Mouse (Mus musculus) myocyte (in vitro differentiated cells): ENCODE data around the gene Kif24. TPM values are rescaled to one million over a fixed set of nuclear protein-coding genes. Genes with fewer than 3 reads are reported as not detected.

Experiments
- H3K27me3 ChIP-seq: one replicate; pipeline ENCODE4 v1.6.1; 2011; ENCODE audit not compliant: control insufficient read depth, insufficient read depth, insufficient read length
- H3K36me3 ChIP-seq: one replicate; pipeline ENCODE4 v1.6.1; 2011; ENCODE audit not compliant: control insufficient read depth, insufficient read depth
- H3K4me2 ChIP-seq: one replicate; pipeline ENCODE4 v1.6.1; 2011; ENCODE audit warnings: low read depth, control low read depth
- H3K4me3 ChIP-seq: one replicate; pipeline ENCODE4 v1.5.1; 2011; ENCODE audit warnings: mild to moderate bottlenecking, control low read depth, moderate library complexity
- H3K79me2 ChIP-seq: one replicate; pipeline ENCODE4 v1.6.1; 2011; ENCODE audit not compliant: control insufficient read depth, insufficient read depth
- H3ac ChIP-seq: one replicate; pipeline ENCODE4 v1.6.1; 2011; ENCODE audit not compliant: control insufficient read depth, insufficient read length
- CEBPB ChIP-seq: IDR thresholded peaks from 2 replicates; pipeline ENCODE4 v1.6.1; 2011; ENCODE audit warnings: mild to moderate bottlenecking, moderate library complexity; ENCODE audit not compliant: poor library complexity, insufficient read depth, severe bottlenecking
- E2F4 ChIP-seq: IDR thresholded peaks from one replicate; pipeline ENCODE4 v1.6.1; 2011; ENCODE audit warnings: mild to moderate bottlenecking, control low read depth, moderate library complexity; ENCODE audit not compliant: insufficient read depth
- MAX ChIP-seq: IDR thresholded peaks from one replicate; pipeline ENCODE4 v1.6.1; 2011; ENCODE audit warnings: low read depth, mild to moderate bottlenecking, control low read depth
- MYOD1 ChIP-seq, 3 experiments: IDR thresholded peaks; one replicate each; pipeline ENCODE4 v1.6.1; 2011; ENCODE audit warnings: control low read depth in 2 of 3, low read depth in 2 of 3, mild to moderate bottlenecking in 2 of 3, moderate library complexity in 1 of 3; ENCODE audit not compliant: insufficient read length in 2 of 3, control insufficient read depth in 1 of 3
- MYOG ChIP-seq, 3 experiments: IDR thresholded peaks; one replicate each; pipeline ENCODE4 v1.6.1; 2011; ENCODE audit warnings: control low read depth in 2 of 3, low read depth in 2 of 3, mild to moderate bottlenecking in 2 of 3; ENCODE audit not compliant: insufficient read length in 2 of 3, control insufficient read depth in 1 of 3, insufficient read depth in 1 of 3
- POLR2A ChIP-seq: IDR thresholded peaks from one replicate; pipeline ENCODE4 v1.6.1; 2011; ENCODE audit warnings: low read depth, mild to moderate bottlenecking, control low read depth, moderate library complexity; ENCODE audit not compliant: insufficient read length
- POLR2AphosphoS2 ChIP-seq: IDR thresholded peaks from one replicate; pipeline ENCODE4 v1.6.1; 2011; ENCODE audit warnings: low read depth, control low read depth; ENCODE audit not compliant: insufficient read length
- REST ChIP-seq: IDR thresholded peaks from one replicate; pipeline ENCODE4 v1.6.1; 2011; ENCODE audit warnings: mild to moderate bottlenecking, control low read depth, moderate library complexity; ENCODE audit not compliant: insufficient read depth, insufficient read length
- SRF ChIP-seq: IDR thresholded peaks from one replicate; pipeline ENCODE4 v1.6.1; 2011; ENCODE audit warnings: low read depth; ENCODE audit not compliant: control insufficient read depth, insufficient read length
- TCF12 ChIP-seq: IDR thresholded peaks from one replicate; pipeline ENCODE4 v1.6.1; 2011; ENCODE audit warnings: mild to moderate bottlenecking, control low read depth; ENCODE audit not compliant: poor library complexity, insufficient read depth, severe bottlenecking
- TCF3 ChIP-seq: IDR thresholded peaks from one replicate; pipeline ENCODE4 v1.6.1; 2011; ENCODE audit warnings: low read depth, control low read depth; ENCODE audit not compliant: insufficient read length
- USF1 ChIP-seq: IDR thresholded peaks from one replicate; pipeline ENCODE4 v1.6.1; 2011; ENCODE audit warnings: low read depth, mild to moderate bottlenecking, control low read depth, moderate library complexity
- polyA plus RNA-seq: library from polyadenylated mRNA; unstranded; fragments of >200 nt; fragmentation: generic; extraction: Trizol; gene quantifications from one replicate; pipeline ENCODE4 v1.2.1, GENCODE M21; 2012; ENCODE audit warnings: missing spikeins

The Kif24 gene
- polyA plus RNA-seq, 1 experiment = 7.2 TPM

DNA sequence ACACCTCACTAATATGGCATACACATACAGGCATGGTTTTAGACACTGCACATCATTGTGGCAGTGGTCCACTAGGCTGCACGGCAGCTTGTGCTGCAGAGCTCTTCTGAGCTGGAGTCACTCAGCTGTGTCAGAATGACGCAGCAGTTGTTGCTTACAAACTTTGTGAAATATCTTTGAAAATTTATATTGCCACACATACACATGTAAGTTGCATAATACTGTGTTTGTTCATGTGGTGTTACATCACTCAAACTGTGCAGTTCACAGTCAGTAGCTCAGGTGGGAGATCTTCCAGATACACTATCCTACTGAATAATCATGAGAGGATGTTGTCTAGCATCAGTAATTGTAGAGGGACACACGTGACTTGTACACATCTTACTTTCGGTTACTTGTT lies 96.5 kb downstream of the Kif24 start:
- no peak for TF ChIP-seq MYOG (IDR thresholded peaks at IDR 0.05; ENCODE audit: control insufficient read depth in 1 of 3, insufficient read depth in 1 of 3, insufficient read length in 2 of 3, low read depth in 2 of 3)
- no peak for TF ChIP-seq USF1
- TF ChIP-seq SRF = no peak
- TF ChIP-seq POLR2AphosphoS2 = no peak
- no peak for TF ChIP-seq REST
- Histone ChIP-seq H3K27me3 (no peaks in the 10 kb centered on the region), H3K4me2 (no peak overlapping the region), H3K79me2 (peaks cover 60% of the 10 kb centered on the region), H3K36me3 (peaks cover 12% of the 10 kb centered on the region), H3K4me3 (no peak overlapping the region), H3ac (no peak overlapping the region)

DNA sequence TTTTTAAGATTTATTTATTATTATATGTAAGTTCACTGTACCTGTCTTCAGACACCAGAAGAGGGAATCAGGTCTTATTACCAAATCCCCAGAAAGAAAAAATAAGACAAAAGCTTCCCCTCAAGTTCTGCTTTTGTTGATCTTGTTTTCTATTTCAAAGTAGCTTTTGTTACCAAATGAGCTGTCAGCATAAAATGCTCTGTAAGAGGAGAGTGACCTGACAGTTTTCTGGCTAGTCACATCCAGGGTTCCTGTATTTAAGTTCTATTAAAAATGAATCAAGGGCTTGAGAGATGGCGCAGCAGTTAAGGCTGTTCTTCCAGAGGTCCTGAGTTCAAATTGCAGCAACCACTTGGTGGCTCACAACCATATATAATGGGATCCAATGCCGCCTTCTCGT lies 103.6 kb downstream of the Kif24 start:
- no peak for TF ChIP-seq USF1
- TF ChIP-seq SRF = no peak
- no peak for TF ChIP-seq E2F4
- TF ChIP-seq MYOD1 (IDR thresholded peaks at IDR 0.05; ENCODE audit: control insufficient read depth in 1 of 3, insufficient read length in 2 of 3, low read depth in 2 of 3) = no peak
- no peak for TF ChIP-seq TCF12
- no peak for TF ChIP-seq MYOG (IDR thresholded peaks at IDR 0.05; ENCODE audit: control insufficient read depth in 1 of 3, insufficient read depth in 1 of 3, insufficient read length in 2 of 3, low read depth in 2 of 3)
- no peak for TF ChIP-seq POLR2AphosphoS2
- TF ChIP-seq CEBPB = no peak
- TF ChIP-seq REST = no peak
- TF ChIP-seq POLR2A = no peak
- TF ChIP-seq TCF3 = no peak
- TF ChIP-seq MAX = no peak
- H3K79me2 ChIP-seq = peaks cover 97% of the 10 kb centered on the region
- no peak overlapping the region for H3K4me2 ChIP-seq
- no peak overlapping the region for H3ac ChIP-seq
- H3K27me3 ChIP-seq = no peaks in the 10 kb centered on the region
- H3K36me3 ChIP-seq = peaks cover 15% of the 10 kb centered on the region
- H3K4me3 ChIP-seq = no peak overlapping the region

DNA sequence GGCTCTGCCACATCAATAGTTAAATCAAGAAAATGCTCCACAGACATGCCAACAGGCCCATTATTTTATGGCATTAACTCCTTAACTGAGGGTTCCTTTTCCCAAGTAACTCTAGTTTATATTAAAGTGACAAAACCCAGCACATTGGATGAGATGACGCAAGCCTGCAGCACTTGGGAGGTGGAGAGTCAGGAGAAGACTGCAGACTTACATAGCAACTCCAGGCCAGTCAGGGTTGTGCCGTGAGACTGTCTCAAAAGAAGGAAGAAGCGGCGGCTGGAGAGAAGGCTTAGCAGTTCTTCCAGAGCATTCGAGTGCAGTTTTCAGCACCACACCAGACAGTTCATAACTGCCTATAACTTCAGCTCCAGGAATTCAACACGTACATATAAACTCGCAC lies 105.3 kb downstream of the Kif24 start:
- Histone ChIP-seq H3K36me3 (peaks cover 20% of the 10 kb centered on the region), H3K4me2 (no peak overlapping the region)
- TF ChIP-seq TCF12 (no peak), REST (no peak), TCF3 (no peak), E2F4 (no peak), MYOD1 (IDR thresholded peaks at IDR 0.05; ENCODE audit: control insufficient read depth in 1 of 3, insufficient read length in 2 of 3, low read depth in 2 of 3) (no peak), POLR2A (no peak), MYOG (IDR thresholded peaks at IDR 0.05; ENCODE audit: control insufficient read depth in 1 of 3, insufficient read depth in 1 of 3, insufficient read length in 2 of 3, low read depth in 2 of 3) (no peak), CEBPB (no peak), MAX (no peak), POLR2AphosphoS2 (no peak), SRF (no peak), USF1 (no peak)

DNA sequence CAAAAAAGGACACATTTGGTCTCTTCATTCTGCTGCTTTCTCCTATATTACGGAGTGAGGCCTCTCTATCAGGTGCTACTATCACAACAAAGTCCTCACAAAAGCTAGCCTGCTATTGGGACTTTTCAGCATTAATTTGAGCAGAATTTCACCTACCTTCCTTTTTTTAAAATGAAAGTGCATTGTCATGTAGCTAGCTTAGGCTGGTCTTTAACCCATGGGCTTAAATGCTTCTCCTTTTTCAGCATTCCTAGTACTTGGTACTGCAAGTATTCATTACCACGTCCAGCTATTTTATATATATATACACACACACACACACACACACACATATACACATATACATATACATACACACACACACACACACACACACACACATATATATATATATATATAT lies 106.0 kb downstream of the Kif24 start:
- Histone ChIP-seq H3K79me2 (peaks cover 99% of the 10 kb centered on the region), H3K4me3 (no peak overlapping the region), H3K4me2 (no peak overlapping the region), H3K36me3 (peaks cover 20% of the 10 kb centered on the region), H3K27me3 (no peaks in the 10 kb centered on the region), H3ac (no peak overlapping the region)
- TF ChIP-seq MYOG (IDR thresholded peaks at IDR 0.05; ENCODE audit: control insufficient read depth in 1 of 3, insufficient read depth in 1 of 3, insufficient read length in 2 of 3, low read depth in 2 of 3) (no peak), TCF12 (no peak), TCF3 (no peak), USF1 (no peak), E2F4 (no peak), SRF (no peak), POLR2A (no peak), MYOD1 (IDR thresholded peaks at IDR 0.05; ENCODE audit: control insufficient read depth in 1 of 3, insufficient read length in 2 of 3, low read depth in 2 of 3) (no peak), REST (no peak), CEBPB (no peak), POLR2AphosphoS2 (no peak), MAX (no peak)

More for the DNA sequence above, 105.3 kb downstream of the Kif24 start:
- Histone ChIP-seq H3K27me3 (no peaks in the 10 kb centered on the region), H3K79me2 (peaks cover 97% of the 10 kb centered on the region), H3K4me3 (no peak overlapping the region), H3ac (no peak overlapping the region)

DNA sequence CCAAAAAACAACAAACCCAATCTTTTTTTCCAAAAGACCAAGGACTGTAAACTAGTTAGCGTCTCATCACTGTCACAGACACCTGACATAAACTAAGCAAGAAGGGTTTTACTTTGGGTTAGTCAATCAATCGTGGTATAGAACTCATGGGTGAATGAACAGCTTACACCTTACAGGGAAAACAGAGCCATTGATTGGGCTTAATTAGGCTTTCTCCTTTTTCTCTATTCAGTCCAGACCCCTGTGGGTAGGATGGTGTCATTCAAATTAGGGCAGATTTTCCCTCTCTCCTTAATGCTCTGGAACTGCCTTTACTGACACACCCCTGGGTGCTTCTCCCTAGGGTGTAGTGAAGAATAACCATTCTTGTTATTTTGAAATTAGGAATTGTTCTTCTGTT lies 107.5 kb downstream of the Kif24 start:
- TF ChIP-seq MAX = no peak
- Histone ChIP-seq H3K36me3 (peaks cover 20% of the 10 kb centered on the region), H3K4me2 (no peak overlapping the region), H3K27me3 (no peaks in the 10 kb centered on the region), H3ac (no peak overlapping the region), H3K4me3 (no peak overlapping the region), H3K79me2 (peaks cover 99% of the 10 kb centered on the region)
